Mouse (Mus musculus) testis, postnatal 10 days (tissue): ENCODE data around the gene Clns1a.

Source experiments
- DNase-seq: peaks from one replicate; pipeline ENCODE4 v3.0.0; 2021; ENCODE audit warnings: low spot score

Clns1a gene

GRCm38 (mm10) chr7:97696506-97697254, at the start of gene Clns1a:
Gene Clns1a (plus strand): TSS chr7:97696634.
- DNase-seq: peak; percentile 91

GRCm38 (mm10) chr7:97647656-97648055, 48.8 kb upstream of the Clns1a start:
- no peak for DNase-seq

GRCm38 (mm10) chr7:97650729-97651128, 45.7 kb upstream of the Clns1a start:
- no peak for DNase-seq

GRCm38 (mm10) chr7:97656144-97656543, 40.3 kb upstream of the Clns1a start:
- no peak for DNase-seq

GRCm38 (mm10) chr7:97661634-97662033, 34.8 kb upstream of the Clns1a start:
- no peak for DNase-seq

GRCm38 (mm10) chr7:97679239-97679638, 17.2 kb upstream of the Clns1a start:
- no peak for DNase-seq

- DNase-seq: no peak
Measured at GRCm38 (mm10) chr7:97687831-97688230, 8.6 kb upstream of the Clns1a start.

- no peak for DNase-seq
Measured at GRCm38 (mm10) chr7:97695441-97695840, 993 bp upstream of the Clns1a start.

GRCm38 (mm10) chr7:97696133-97696505, 315 bp upstream of the Clns1a start:
- peak; percentile 59 for DNase-seq

- no peak for DNase-seq
Measured at GRCm38 (mm10) chr7:97700173-97700572, 3.7 kb downstream of the Clns1a start.

GRCm38 (mm10) chr7:97701106-97701505, 4.7 kb downstream of the Clns1a start:
- DNase-seq: no peak

GRCm38 (mm10) chr7:97707123-97707522, 10.7 kb downstream of the Clns1a start:
- peak; percentile 47 for DNase-seq

- DNase-seq: no peak
Measured at GRCm38 (mm10) chr7:97707809-97708208, 11.4 kb downstream of the Clns1a start.

GRCm38 (mm10) chr7:97709204-97709603, 12.8 kb downstream of the Clns1a start:
- no peak for DNase-seq

- no peak for DNase-seq
Measured at GRCm38 (mm10) chr7:97714651-97715050, 18.2 kb downstream of the Clns1a start.

- DNase-seq: no peak
Measured at GRCm38 (mm10) chr7:97717326-97717725, 20.9 kb downstream of the Clns1a start.

- DNase-seq: no peak
Measured at GRCm38 (mm10) chr7:97719078-97719477, 22.6 kb downstream of the Clns1a start.

GRCm38 (mm10) chr7:97720109-97720508, 23.7 kb downstream of the Clns1a start:
- no peak for DNase-seq

GRCm38 (mm10) chr7:97722278-97722918, 26.0 kb downstream of the Clns1a start:
- DNase-seq: no peak

- no peak for DNase-seq
Measured at GRCm38 (mm10) chr7:97723646-97724538, 27.5 kb downstream of the Clns1a start.

GRCm38 (mm10) chr7:97725401-97725800, 29.0 kb downstream of the Clns1a start:
- no peak for DNase-seq

GRCm38 (mm10) chr7:97726080-97726479, 29.6 kb downstream of the Clns1a start:
- no peak for DNase-seq

GRCm38 (mm10) chr7:97726778-97727177, 30.3 kb downstream of the Clns1a start:
- DNase-seq: no peak
